Mouse (Mus musculus) spleen, postnatal 36 days (tissue): ENCODE results near the gene Mvb12a.

Experiments used
- DNase-seq, 2 experiments: peaks; one replicate each; pipeline ENCODE4 v3.0.0; 2022; ENCODE audit warnings: low spot score in 2 of 2, mixed read lengths in 1 of 2

Gene Mvb12a

DNA sequence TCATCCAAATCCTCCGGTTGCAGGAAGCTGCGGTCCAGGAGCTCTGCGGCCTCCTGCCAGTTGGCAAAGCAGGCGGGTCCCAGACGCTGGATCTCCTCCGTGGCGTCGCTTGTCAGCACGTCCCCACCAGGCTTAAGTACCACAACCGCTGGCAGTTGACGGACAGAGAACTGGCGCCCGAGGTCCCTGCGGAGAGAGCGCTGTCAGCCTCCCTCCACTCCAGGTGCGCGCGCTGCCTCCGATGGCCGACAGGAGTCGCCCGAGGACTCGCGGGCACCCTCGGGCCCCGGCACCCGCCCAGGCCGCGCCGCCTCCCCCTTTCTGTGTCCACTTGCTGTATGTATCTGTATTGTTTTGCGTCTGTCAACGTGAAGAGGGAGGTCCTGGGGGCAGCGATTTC is 20.0 kb downstream of the Mvb12a start:
- peak; percentile 74 to 75 for DNase-seq

- no peak for DNase-seq
Measured at GRCm38 (mm10) chr8:71563992-71564391, 21.3 kb downstream of the Mvb12a start.

- no peak for DNase-seq
Measured at GRCm38 (mm10) chr8:71566501-71566900, 23.8 kb downstream of the Mvb12a start, which contains the start of gene Nxnl1. Gene Nxnl1 (minus strand): TSS chr8:71566601.

GRCm38 (mm10) chr8:71567587-71567986 is 24.9 kb downstream of the Mvb12a start:
- DNase-seq, result no peak

DNA sequence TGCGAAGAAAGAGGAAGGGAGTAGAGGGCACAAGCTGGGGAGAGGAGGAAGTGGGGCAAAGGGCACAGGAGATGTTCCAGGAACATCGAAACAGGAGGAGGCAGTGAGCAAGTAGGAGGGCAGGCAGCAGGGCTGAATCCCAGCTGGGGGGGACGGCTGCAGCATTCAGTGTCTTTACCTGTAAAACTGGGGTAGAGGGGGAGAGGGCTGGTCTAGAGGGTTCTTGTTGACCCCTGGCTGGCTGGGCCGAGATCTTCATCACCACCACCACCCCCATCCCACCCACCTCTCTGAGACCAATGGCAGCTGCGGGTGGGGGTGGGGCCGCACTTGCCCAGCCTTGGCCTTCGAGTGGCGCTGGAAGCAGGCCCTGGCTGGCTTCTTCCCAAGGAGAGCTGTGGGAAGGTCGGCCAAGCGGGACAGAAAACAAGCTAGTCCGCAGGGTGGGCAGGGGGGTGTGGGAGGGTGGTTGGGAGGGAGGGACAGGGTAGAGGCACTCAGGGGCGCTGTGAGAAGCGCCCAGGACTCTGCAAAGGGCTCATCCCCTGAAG is 25.7 kb downstream of the Mvb12a start, which contains the start of gene Slc27a1:
Gene Slc27a1 (plus strand): TSS at position 496 of the 551 bp plus-strand sequence.
- no peak for DNase-seq

GRCm38 (mm10) chr8:71568941-71569340 is 26.2 kb downstream of the Mvb12a start:
- DNase-seq, result no peak

DNA sequence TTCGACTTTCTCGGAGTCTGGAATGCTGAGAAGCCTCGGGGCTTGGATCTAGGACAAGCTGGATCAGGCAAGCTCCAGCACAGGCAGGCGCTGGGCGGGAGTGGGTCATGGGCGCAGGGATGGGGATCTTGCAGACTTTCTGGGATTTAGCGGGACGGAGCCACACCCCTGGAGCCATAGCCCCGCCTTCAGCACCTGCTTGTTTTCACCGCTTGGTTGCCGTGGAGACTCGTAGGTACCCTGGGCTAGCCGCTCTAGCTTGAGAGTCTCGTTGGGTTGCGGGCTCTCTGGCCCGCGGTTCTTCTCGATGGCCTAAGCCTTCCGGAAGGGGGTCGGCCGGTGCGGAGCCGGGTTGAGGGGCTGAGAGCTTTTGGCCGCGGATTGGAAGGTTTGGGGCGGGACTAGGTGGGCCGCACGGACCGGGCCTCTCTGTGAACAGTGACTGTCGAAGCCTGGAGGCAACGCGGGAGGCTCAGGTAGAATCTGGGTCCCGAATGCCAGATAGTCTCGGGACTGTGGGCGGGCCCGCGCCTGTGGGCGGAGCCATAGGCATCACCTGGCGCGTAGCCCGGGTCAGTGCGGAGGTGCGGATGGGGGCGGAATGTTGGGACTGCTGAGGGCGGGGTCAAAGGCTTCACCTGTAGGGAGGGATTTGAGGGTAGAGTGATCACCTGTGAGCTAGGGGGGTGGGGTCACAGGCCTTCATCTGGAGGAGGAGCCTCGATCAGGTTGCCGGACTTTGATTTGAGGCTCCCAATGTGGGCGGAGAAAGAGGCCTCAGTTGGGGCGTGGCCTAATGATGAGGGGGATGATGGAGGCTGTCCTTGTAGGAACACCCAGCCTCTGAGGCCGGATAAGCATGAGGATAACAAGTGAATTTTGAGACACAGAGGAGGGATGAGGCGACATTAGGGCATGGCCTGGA is 26.9 kb downstream of the Mvb12a start:
- DNase-seq, result peak; percentile 77 to 84

- peak; percentile 84 to 89 for DNase-seq
Measured at GRCm38 (mm10) chr8:71570291-71570954, 27.7 kb downstream of the Mvb12a start.

DNA sequence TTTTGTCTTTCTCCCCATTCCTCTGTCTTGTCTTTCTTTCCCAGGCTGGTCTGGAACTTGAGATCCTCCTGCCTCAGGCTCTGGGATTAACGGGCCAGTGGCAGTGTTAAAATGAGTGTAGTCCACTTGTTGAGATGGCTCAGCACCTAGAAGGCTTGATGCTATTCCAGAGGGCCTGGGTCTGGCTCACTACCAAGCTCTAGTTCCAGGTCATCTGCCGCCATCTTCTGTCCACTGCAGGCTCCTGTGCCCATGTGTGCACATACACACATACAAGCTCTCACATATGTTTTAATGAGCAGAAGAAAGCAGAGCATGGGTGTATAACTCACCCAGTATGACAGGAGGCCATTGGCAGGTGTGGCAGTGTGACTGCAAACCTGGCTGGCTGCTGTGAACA is 29.4 kb downstream of the Mvb12a start:
- DNase-seq, result no peak

DNA sequence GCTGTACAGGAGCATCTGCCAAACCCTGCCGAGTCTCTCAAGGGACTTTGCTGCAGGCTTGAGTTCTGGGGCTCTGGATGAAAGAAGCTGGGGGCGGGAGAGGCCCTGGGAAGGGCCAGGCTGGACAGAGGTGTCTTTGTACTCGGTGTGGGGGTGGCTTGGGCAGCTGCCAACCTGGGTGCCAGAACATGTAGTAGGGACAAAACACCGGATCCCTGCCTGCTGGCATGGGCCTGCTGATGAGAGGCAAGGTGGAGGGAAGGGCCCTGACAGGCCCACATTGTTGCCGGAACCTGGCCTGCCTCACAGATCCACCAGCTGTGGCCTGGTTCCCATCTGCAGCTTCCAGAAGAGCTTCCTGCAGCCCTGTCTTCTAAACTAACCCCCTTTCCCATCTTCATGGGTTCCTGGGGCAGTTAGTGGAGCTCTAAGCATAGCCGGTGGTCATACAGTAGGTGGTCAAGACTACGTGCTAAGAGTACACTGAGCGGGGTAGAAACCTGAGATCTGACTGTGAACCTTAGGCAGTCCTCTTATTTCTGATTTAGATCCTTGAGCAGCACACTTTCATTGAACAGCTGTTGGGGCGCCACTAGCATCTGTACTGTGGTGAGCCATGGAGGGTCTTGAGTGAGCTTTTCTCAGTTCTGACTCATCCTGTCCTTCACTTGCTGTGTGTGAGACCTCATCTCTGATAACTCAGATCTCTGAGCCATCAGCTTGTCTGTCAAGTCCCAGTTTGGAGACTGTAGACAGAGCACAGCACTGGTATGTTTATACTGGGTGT is 30.3 kb downstream of the Mvb12a start:
- DNase-seq, result no peak

DNA sequence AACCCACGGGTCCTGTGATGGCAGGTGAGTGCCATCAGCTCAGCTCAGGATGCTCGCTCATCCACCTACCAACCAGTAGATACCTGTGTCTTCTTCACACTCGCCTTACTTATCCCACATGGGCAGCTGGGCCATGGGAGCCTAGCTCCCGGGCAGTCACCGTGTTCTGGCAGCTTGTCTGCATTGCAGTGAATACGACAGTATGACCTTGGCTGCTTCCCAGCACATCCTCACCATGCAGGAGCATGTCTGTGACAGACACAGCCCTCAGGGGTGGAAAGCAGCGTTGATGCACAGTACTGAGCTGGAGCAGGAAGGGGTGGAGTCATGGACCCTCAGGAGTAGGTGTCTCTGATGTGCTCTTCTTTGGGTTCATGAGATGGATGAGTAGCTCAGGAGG is 31.7 kb downstream of the Mvb12a start:
- no peak for DNase-seq

DNA sequence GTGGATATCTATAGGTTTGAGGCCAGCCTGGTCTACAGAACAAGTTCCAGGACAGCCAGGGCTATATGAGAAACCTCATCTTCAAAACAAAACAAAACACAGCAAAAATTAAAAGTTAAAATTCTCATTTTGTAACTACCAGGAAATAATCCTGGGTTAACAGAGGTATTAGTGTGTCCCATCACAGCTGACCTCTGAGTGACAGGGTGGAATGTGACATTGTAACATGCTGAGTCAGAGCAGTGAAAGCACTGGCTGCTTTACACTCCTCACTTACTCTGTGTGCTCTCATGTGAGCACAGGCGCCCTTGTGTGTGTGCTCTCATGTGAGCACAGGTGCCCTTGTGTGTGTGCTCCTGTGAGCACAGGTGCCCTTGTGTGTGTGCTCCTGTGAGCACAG is 32.3 kb downstream of the Mvb12a start:
- no peak for DNase-seq

- DNase-seq, result no peak
Measured at GRCm38 (mm10) chr8:71577856-71578387, 35.2 kb downstream of the Mvb12a start.

- DNase-seq, result no peak
Measured at GRCm38 (mm10) chr8:71579009-71579408, 36.3 kb downstream of the Mvb12a start.

GRCm38 (mm10) chr8:71579476-71579875 is 36.8 kb downstream of the Mvb12a start:
- DNase-seq, result no peak

- no peak for DNase-seq
Measured at GRCm38 (mm10) chr8:71580201-71580600, 37.5 kb downstream of the Mvb12a start.

DNA sequence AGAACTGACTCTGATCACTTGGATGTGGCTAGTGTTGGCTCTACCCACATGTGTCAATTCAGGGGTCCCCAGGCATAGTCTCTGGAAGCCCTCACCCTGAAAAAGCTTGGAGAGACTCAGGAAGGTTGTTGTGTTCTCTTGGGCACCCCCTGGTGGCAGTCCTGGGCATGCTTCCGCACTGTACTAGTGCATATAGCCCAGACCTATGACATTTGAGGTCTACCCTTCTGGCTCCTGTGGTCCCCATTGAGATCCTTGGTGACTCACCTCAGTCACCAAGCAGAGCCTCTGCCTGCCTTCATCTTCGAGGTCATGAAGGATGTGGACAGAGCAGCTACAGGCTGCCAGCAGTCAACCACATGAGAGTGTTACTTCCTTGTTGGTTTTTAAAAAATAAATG is 44.2 kb downstream of the Mvb12a start:
- DNase-seq, result peak in 1 of 2 experiments; percentile 46

DNA sequence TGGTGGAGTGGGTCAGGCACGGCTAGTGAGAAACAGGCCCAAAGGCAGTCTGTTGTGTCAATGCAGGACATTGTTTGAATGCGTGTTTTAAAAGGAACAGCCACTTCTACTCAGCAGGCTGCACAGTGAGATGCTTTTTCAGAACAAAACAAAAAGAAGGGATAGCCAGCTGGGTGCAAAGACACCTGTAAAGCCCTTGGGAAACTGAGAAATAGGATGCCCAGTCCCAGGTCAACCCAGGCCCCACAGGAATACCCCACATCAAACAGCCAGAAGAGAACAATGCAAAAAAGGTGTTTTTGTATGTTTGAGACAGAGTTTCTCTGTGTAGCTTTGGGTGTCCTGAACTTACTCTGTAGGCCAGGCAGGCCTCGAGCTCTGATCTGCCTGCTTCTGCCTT is 46.0 kb downstream of the Mvb12a start:
- DNase-seq, result no peak

DNA sequence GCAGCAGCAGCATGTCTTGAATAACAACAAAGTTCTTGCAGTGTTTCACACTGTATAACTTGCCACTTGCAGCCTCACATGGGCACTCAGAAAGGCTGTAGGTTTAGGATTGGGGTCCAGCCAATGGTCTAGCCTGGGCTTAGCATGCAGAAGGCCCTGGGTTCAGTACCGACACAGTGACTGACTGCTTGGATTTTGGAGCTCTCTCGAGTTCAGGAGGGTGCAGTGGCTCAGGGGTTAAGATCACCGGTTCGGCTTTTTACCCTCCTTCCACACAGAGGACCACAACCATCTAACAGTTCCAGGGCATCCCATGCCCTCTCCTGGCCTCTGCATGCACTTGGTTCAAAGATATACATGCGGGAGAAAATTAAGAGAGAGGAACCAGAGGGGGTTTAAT is 48.3 kb downstream of the Mvb12a start:
- no peak for DNase-seq

DNA sequence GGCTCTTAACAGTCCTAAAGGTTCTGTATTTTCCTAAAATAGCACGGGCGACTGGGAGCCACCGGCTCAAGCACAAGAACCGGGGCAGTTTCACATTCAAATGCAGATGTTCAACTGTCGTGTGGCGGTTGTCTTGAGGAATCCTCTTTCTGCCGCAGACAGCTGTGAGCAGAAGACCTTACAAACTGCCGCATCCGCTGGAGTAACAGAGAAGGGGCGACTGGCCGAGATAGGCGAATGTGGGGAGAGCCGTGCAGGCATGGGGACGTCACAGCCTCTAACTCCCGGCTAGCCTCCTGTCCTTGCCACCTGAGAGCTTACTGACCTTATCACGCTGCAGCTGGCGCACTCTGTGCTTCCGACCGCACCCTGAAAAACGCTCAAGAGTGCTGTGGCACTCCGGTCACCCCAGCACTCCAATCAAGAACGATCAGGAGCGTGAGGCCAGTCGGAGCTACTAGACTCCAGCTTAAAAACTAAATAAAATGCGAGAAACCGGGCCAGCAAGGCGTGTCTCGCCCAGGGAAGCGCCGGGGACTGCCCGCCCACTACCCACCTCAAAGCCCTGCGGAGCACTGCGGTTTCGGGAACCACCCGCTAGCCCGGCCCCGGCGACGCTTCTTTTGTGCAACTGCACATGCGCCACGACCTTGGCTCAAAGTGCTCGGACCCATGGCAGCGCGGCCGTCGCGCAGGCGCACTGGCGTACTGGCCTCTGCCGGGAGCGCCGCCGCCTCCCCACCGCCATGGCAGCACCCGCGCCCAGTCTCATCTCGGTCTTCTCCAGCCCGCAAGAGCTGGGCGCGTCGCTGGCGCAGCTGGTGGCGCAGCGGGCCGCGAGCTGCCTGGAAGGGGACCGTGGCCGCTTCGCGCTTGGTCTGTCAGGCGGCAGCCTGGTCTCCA is 49.0 kb downstream of the Mvb12a start, which contains the start of gene Pgls:
Gene Pgls (plus strand): TSS at position 706 of the 903 bp plus-strand sequence.
- peak; percentile 95 to 96 for DNase-seq
